In genomic region chr1:85246266-85246665, GRCm38 (mm10) we compare ENCODE assay signal across 8 mouse cellular contexts. TPM values are rescaled to one million over a fixed set of nuclear protein-coding genes. Genes with fewer than 3 reads are reported as not detected.
"Had no signal": no experiment of that assay in that cellular context is flagged by ENCODE, and none has a peak within 500 bp of the region (broad histone marks: within the 10 kb centered on the region; RNA-seq: fewer than 3 reads in every experiment).

No protein-coding gene starts in this region.

RNA-seq across cellular contexts. Expression of gene C130026I21Rik, which starts 24.1 kb away (rescaled TPM):
- total RNA-seq: layer of hippocampus, adult 2 months had no signal
- polyA plus RNA-seq: kidney, embryonic 15.5 days; limb, embryonic 10.5 days; limb, embryonic 13.5 days; liver, adult 2 months; midbrain, embryonic 12.5 days; neural tube, embryonic 12.5 days; neural tube, embryonic 15.5 days had no signal
